Mouse (Mus musculus): Measurements from ENCODE around the gene Elp4. TPM values are rescaled to one million over a fixed set of nuclear protein-coding genes. Genes with fewer than 3 reads are reported as not detected.
A peak's percentile ranks its signal among the peaks of the same experiment; 100 is the strongest.

Gene Elp4
- polyA plus RNA-seq, 1 experiment from 2014 or later: 39.1 TPM

DNA sequence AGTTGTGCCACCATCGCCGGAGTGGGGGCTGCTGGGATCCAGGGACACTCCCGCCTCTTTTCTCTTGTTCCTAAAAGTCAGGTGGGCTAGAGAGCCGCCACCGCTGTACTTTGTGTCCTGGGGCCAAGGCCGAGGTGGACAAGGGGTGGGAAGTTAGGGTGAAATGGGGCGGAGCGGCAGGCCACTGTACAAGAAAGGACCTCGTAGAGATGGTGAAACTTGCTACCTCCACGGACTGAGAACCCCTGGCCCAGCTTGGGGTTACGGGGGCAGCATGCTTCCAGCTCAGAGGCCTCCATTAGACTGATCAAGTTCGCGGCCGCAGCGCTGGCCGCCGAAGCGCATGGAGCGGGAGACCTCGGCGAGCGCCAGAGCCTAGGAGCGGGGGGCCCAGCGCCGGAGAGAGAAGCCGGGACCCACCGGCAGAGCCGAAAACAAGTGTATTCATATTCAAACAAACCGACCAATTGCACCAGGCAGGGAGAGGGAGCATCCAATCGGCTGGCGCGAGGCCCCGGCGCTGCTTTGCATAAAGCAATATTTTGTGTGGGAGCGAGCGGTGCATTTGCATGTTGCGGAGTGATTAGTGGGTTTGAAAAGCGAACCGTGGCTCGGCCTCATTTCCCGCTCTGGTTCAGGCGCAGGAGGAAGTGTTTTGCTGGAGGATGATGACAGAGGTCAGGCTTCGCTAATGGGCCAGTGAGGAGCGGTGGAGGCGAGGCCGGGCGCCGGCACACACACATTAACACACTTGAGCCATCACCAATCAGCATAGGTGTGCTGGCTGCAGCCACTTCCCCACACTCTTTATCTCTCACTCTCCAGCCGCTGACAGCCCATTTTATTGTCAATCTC is 229.3 kb downstream of the Elp4 start:
- H3K27me3 ChIP-seq (ENCODE audit: insufficient read depth, low read length): peaks cover 99% of the 10 kb centered on the region
- 0 out of 2 replicates have a peak, but pooled peaks cover 4% of the 10 kb centered on the region for H3K4me1 ChIP-seq (ENCODE audit: insufficient read depth)
- no peaks in the 10 kb centered on the region for H3K9me3 ChIP-seq (ENCODE audit: low read depth, low read length)
- TF ChIP-seq CTCF (IDR thresholded peaks at IDR 0.05; ENCODE audit: low read depth): no peak
- ATAC-seq (ENCODE audit: insufficient read depth): peak; percentile 33; the same call in 1 of the 2 replicates
- DNase-seq: peak; percentile 60
- H3K27ac ChIP-seq (ENCODE audit: low read depth): no peak overlapping the region
- peak overlapping the region; percentile 23 for H3K4me3 ChIP-seq (ENCODE audit: low read depth, low read length)
- H3K36me3 ChIP-seq (ENCODE audit: insufficient read depth): no peaks in the 10 kb centered on the region
- H3K4me2 ChIP-seq: peak overlapping the region; percentile 45
- H3K9ac ChIP-seq: no peak overlapping the region
- under 1% methylated on average over 49 of the region's 49 CpGs for WGBS

DNA sequence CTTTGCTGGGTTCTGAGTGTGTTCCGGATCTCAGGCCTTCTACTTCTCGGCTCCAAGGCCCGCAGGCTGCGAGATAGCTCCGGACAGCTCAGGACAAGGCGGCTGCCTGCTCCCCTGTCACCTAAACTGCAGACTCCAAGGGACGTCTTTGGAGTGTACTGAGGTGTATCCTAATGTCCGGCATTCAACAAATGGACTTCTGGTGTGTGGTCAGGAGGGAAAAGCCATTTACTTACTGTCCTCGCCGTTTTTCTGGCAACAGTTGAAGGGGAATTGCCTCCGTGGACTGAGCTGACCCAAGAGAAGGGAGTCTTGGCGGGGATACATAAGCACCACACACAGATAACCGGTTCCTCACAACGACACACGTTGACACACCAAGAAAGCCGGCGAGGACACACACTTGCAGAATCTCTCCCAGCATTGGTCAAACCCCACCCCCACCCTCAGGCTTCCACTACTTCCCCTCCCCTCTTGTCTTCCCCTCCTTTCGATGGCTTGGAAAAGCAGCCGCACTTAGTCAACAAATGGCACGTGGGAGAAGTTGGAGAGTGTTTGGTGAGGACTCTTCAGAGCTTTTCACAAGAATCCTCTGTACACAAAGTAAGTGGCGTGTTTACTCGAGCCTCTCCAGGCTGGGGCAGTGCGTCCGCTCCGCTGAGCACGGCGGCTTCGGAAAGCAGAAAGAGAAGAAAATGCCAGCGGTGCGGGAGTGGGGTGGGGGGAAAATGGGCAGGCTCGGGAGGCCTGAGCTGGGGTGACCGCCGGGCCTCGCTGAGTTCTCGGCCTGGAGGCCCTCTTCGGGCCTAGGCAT is 230.1 kb downstream of the Elp4 start:
- Histone ChIP-seq H3K9ac (no peak overlapping the region), H3K9me3 (ENCODE audit: low read depth, low read length) (no peaks in the 10 kb centered on the region), H3K27me3 (ENCODE audit: insufficient read depth, low read length) (peaks cover 99% of the 10 kb centered on the region), H3K27ac (ENCODE audit: low read depth) (no peak overlapping the region), H3K4me3 (ENCODE audit: low read depth, low read length) (peak overlapping the region; percentile 23; the same call in 1 of the 2 replicates), H3K4me1 (ENCODE audit: insufficient read depth) (0 out of 2 replicates have a peak, but pooled peaks cover 4% of the 10 kb centered on the region), H3K4me2 (peak overlapping the region; percentile 45), H3K36me3 (ENCODE audit: insufficient read depth) (no peaks in the 10 kb centered on the region)
- WGBS: 2% methylated on average over 36 of the region's 36 CpGs
- no peak for TF ChIP-seq CTCF (IDR thresholded peaks at IDR 0.05; ENCODE audit: low read depth)
- ATAC-seq (ENCODE audit: insufficient read depth) (peak; percentile 67), DNase-seq (peak; percentile 66)

DNA sequence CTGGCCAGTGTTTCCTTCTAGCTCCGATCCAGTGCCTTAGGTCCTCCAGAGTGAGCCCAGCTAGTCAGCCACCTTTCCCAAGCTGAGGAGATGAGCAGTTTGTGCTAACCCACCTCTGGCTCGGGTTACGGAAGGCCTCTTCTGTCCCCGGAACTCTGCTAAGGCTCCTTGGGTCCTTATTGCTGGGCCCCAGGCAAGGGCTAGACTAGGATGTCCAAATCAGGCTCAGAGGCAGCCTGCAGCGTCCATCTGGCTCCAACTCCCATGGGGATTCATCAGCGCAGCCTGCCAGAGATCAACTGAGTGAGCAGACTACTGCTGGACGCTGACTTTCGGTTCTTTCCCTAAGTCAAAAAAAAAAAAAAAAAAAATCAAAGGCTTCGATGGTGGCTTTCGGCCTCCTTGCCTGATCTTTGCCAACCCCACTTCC is 230.7 kb downstream of the Elp4 start:
- no peak for TF ChIP-seq CTCF (IDR thresholded peaks at IDR 0.05; ENCODE audit: low read depth)
- Histone ChIP-seq H3K27ac (ENCODE audit: low read depth) (no peak overlapping the region), H3K4me3 (ENCODE audit: low read depth, low read length) (no peak overlapping the region; the same call in 1 of the 2 replicates), H3K36me3 (ENCODE audit: insufficient read depth) (no peaks in the 10 kb centered on the region), H3K9ac (no peak overlapping the region), H3K4me1 (ENCODE audit: insufficient read depth) (0 out of 2 replicates have a peak, but pooled peaks cover 4% of the 10 kb centered on the region), H3K9me3 (ENCODE audit: low read depth, low read length) (no peaks in the 10 kb centered on the region), H3K27me3 (ENCODE audit: insufficient read depth, low read length) (peaks cover 99% of the 10 kb centered on the region), H3K4me2 (no peak overlapping the region)
- DNase-seq: no peak
- 1% methylated on average over 10 of the region's 10 CpGs for WGBS
- no peak for ATAC-seq (ENCODE audit: insufficient read depth)

DNA sequence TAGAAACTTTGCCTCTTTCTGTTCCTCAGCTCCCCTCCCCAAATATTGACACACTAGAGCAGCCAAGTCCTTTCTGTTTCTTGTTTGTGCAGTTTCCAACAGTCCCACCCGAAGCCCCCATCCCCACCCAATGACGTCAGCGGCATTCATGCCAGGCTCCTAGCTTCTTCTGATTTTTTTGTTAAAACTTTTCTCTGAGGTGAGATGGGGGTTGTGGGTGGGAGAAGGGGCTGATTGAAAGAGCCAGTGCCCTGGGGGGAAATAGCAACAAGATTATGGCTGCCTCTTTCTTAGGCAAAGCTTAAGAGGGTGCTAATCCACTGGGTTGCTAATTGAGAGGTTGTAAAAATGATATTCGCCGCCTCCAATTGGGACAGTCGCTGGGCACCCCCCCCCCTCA is 231.3 kb downstream of the Elp4 start:
- Histone ChIP-seq H3K36me3 (ENCODE audit: insufficient read depth) (no peaks in the 10 kb centered on the region), H3K9ac (no peak overlapping the region), H3K4me1 (ENCODE audit: insufficient read depth) (0 out of 2 replicates have a peak, but pooled peaks cover 4% of the 10 kb centered on the region), H3K4me3 (ENCODE audit: low read depth, low read length) (no peak overlapping the region), H3K27ac (ENCODE audit: low read depth) (no peak overlapping the region), H3K9me3 (ENCODE audit: low read depth, low read length) (no peaks in the 10 kb centered on the region), H3K4me2 (no peak overlapping the region), H3K27me3 (ENCODE audit: insufficient read depth, low read length) (peaks cover 100% of the 10 kb centered on the region)
- TF ChIP-seq CTCF (IDR thresholded peaks at IDR 0.05; ENCODE audit: low read depth): no peak
- ATAC-seq (ENCODE audit: insufficient read depth): no peak
- under 1% methylated on average over 6 of the region's 6 CpGs for WGBS
- no peak for DNase-seq

DNA sequence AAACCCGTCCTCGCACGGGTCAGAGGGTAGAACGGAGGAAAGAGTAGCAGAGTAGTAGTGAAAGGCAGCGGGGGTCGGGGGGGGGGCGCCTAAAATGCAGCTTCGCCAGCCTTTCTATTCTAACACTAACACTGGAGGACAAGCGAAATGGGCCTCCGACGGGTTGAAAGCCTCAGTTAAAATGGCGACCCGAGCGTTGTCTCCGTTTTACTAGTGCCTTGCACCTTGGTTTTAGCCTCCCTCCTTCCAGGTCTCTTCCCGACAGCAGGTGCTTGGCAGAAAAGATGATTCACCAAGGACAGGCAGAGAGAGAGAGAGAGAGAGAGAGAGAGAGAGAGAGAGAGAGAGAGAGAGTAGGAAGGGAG is 231.8 kb downstream of the Elp4 start:
- H3K4me1 ChIP-seq (ENCODE audit: insufficient read depth): 0 out of 2 replicates have a peak, but pooled peaks cover 4% of the 10 kb centered on the region
- no peak for DNase-seq

DNA sequence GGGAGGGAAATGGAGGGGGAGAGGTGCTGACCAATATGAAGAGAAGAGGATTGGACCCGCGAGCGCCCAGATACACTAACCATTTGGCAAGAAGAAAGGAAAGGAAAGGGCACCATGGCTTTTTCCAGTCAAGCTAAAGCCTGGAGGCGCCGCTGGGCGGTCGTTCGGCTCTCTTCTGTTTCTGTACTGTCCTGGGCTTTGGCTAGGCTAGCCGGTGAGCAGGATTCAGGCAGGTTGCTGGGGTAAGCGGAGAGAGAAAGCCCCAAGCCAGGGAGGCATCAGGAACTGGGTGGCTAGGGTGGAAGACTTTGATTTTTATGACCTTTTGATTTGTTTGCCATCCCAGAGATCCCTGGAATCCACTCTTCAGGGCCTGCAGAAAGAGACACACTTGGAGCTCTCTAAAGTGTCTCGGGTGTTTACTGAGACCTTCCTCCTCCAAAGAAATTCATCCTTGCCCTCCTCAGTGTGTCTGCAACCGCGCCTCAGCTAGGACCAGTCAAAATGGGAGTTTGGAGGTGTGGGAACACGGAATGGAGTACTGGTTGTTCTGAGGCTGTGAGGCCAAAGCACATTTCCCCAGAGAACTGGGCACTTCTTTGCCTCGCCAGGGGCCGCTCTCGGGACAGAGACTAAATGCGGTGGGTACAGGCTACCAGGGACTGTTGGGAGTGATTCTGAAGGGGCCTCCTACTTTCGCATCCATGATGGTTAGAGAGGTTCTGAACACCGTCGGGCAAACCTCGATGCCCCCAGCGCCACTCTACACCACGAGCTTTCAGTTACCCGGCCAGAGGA is 232.4 kb downstream of the Elp4 start:
- WGBS: under 1% methylated on average over 25 of the region's 25 CpGs
- Histone ChIP-seq H3K27ac (ENCODE audit: low read depth) (no peak overlapping the region), H3K36me3 (ENCODE audit: insufficient read depth) (no peaks in the 10 kb centered on the region), H3K4me3 (ENCODE audit: low read depth, low read length) (no peak overlapping the region), H3K27me3 (ENCODE audit: insufficient read depth, low read length) (peaks cover 100% of the 10 kb centered on the region), H3K4me2 (no peak overlapping the region), H3K4me1 (ENCODE audit: insufficient read depth) (0 out of 2 replicates have a peak, but pooled peaks cover 4% of the 10 kb centered on the region), H3K9me3 (ENCODE audit: low read depth, low read length) (no peaks in the 10 kb centered on the region), H3K9ac (no peak overlapping the region)
- DNase-seq: peak; percentile 45
- ATAC-seq (ENCODE audit: insufficient read depth): no peak
- peak; percentile 28; the same call in 1 of the 2 replicates for TF ChIP-seq CTCF (IDR thresholded peaks at IDR 0.05; ENCODE audit: low read depth)

More for the DNA sequence above, 231.8 kb downstream of the Elp4 start:
- H3K9ac ChIP-seq: no peak overlapping the region
- ATAC-seq (ENCODE audit: insufficient read depth): no peak
- H3K4me3 ChIP-seq (ENCODE audit: low read depth, low read length): no peak overlapping the region
- peaks cover 100% of the 10 kb centered on the region for H3K27me3 ChIP-seq (ENCODE audit: insufficient read depth, low read length)
- H3K36me3 ChIP-seq (ENCODE audit: insufficient read depth): no peaks in the 10 kb centered on the region
- under 1% methylated on average over 16 of the region's 16 CpGs for WGBS
- H3K27ac ChIP-seq (ENCODE audit: low read depth): no peak overlapping the region
- no peak overlapping the region for H3K4me2 ChIP-seq
- TF ChIP-seq CTCF (IDR thresholded peaks at IDR 0.05; ENCODE audit: low read depth): no peak
- no peaks in the 10 kb centered on the region for H3K9me3 ChIP-seq (ENCODE audit: low read depth, low read length)

All from lung, embryonic 14.5 days (tissue).